Mouse (Mus musculus): ENCODE measurements around the gene Itga2b. TPM values are rescaled to one million over a fixed set of nuclear protein-coding genes. Genes with fewer than 3 reads are reported as not detected.

Gene Itga2b
- polyA plus RNA-seq, 2 experiments = 20.0 to 35.4 TPM

DNA sequence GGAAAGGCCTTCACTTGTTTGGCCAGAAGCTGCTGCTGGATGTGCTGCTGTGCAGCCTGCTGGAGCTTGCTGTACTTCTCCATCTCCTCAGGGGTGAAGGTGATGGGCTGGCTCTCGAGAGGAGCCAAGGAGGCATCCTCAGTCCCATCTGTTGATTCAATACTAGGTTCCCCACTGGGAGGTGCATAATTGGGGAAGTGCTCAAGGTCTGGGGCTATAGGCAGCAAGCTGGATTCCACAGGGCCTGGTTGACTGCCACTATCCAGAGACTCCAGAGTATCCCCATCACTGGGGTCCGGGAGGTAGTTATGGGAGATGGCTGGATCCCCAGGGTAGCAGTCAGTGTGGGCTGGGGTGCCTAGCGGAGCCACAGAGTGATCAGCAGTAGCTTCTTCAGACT is 8.7 kb upstream of the Itga2b start:
- Histone ChIP-seq H3K36me3 (replicated peaks; ENCODE audit: control insufficient read depth, insufficient read depth, low read depth) (peaks cover 29% of the 10 kb centered on the region), H3K4me2 (ENCODE audit: low read depth) (no peak overlapping the region), H3K27me3 (ENCODE audit: control insufficient read depth, insufficient read depth, low read length) (no peaks in the 10 kb centered on the region), H3K9me3 (ENCODE audit: control insufficient read depth, low read length) (no peaks in the 10 kb centered on the region), H3K4me3 (ENCODE audit: insufficient read depth in 1 of 2, low read depth in 2 of 2, low read length in 2 of 2) (no peak overlapping the region), H3K27ac (no peak overlapping the region), H3K9ac (replicated peaks) (no peak overlapping the region), H3K4me1 (replicated peaks; ENCODE audit: control insufficient read depth in 2 of 2, insufficient read depth in 2 of 2, low read length in 1 of 2) (peaks cover 0 to 10% of the 10 kb centered on the region in 2 experiments; a peak in 2 of 4 replicates)
- ATAC-seq (ENCODE audit: insufficient read depth) (no peak), DNase-seq (ENCODE audit: low read depth in 3 of 3, low spot score in 3 of 3) (no peak)
- WGBS (ENCODE audit: insufficient replicate concordance) = 64% methylated on average over 3 of the region's 3 CpGs
- TF ChIP-seq EP300 (IDR thresholded peaks at IDR 0.05; ENCODE audit: low read depth) (no peak), CTCF (IDR thresholded peaks at IDR 0.05; ENCODE audit: low read depth) (no peak)

DNA sequence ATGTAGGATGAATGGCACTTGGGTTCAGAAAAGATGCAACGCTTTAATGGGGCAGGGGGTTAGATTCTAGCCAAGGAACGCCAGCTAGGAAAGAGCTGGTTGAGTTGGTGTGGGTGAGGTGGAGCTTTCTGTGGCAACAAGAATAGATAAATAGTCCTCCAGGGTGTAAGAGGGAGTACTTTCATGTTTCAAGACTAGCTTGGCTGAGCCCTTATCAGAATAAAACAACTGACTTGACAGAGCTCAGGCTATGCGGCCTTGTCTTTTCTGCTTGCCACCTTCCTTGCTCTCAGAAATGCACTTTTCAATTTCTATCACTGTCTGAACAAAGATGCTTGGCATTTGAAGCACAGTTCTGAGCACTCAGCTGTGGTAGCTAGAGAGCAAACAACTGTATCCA is 5.1 kb upstream of the Itga2b start:
- Histone ChIP-seq H3K4me2 (ENCODE audit: low read depth) (no peak overlapping the region), H3K9ac (replicated peaks) (no peak overlapping the region), H3K27ac (no peak overlapping the region), H3K4me3 (ENCODE audit: insufficient read depth in 1 of 2, low read depth in 2 of 2, low read length in 2 of 2) (no peak overlapping the region), H3K4me1 (replicated peaks; ENCODE audit: control insufficient read depth in 2 of 2, insufficient read depth in 2 of 2, low read length in 1 of 2) (peaks cover 7 to 19% of the 10 kb centered on the region in 2 experiments), H3K36me3 (replicated peaks; ENCODE audit: control insufficient read depth, insufficient read depth, low read depth) (peaks cover 10% of the 10 kb centered on the region; the same call in 1 of the 2 replicates), H3K27me3 (ENCODE audit: control insufficient read depth, insufficient read depth, low read length) (no peaks in the 10 kb centered on the region), H3K9me3 (ENCODE audit: control insufficient read depth, low read length) (no peaks in the 10 kb centered on the region)
- peak; percentile 42; the same call in 1 of the 2 replicates for ATAC-seq (ENCODE audit: insufficient read depth)
- WGBS (ENCODE audit: insufficient replicate concordance) = 43% methylated on average over 3 of the region's 3 CpGs
- TF ChIP-seq CTCF (IDR thresholded peaks at IDR 0.05; ENCODE audit: low read depth) = no peak
- TF ChIP-seq EP300 (IDR thresholded peaks at IDR 0.05; ENCODE audit: low read depth) = no peak
- DNase-seq (ENCODE audit: low read depth in 3 of 3, low spot score in 3 of 3) = no peak

DNA sequence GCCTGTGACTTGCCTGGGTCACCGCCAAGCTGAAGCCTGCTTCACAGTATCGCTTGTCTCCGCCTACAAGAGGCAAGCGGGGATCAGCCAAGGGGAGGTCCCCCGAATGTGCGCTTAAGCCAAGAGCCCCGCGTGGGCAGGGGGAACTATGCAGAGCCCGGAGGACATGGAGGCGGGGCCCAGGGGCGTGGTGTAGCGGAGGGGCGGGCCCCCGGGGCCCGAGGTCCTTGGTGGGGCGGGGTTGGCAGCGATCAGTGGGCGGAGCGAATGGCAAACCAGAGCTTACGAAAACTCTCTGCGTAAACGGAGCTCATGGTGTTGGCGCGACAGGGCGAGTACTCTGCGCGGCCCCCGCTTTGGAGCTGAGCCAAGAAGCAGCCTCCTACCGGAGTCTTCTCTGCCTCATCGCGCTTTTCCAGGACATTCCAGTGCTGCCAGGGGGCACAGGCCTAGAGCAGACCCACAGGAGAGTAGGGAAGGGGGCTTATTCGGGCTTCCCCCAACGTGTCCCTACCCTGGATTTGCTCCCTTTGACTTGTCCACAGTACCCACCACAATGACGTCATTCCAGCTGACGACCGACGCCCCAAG is 2.8 kb downstream of the Itga2b start:
- Histone ChIP-seq H3K27ac (no peak overlapping the region), H3K9me3 (ENCODE audit: control insufficient read depth, low read length) (no peaks in the 10 kb centered on the region), H3K9ac (replicated peaks) (peak overlapping the region; percentile 23), H3K27me3 (ENCODE audit: control insufficient read depth, insufficient read depth, low read length) (no peaks in the 10 kb centered on the region), H3K4me2 (ENCODE audit: low read depth) (peak overlapping the region; percentile 67), H3K4me3 (ENCODE audit: insufficient read depth in 1 of 2, low read depth in 2 of 2, low read length in 2 of 2) (peak overlapping the region; percentile 37 to 52), H3K4me1 (replicated peaks; ENCODE audit: control insufficient read depth in 2 of 2, insufficient read depth in 2 of 2, low read length in 1 of 2) (peaks cover 22 to 39% of the 10 kb centered on the region in 2 experiments), H3K36me3 (replicated peaks; ENCODE audit: control insufficient read depth, insufficient read depth, low read depth) (no peaks in the 10 kb centered on the region)
- no peak for TF ChIP-seq EP300 (IDR thresholded peaks at IDR 0.05; ENCODE audit: low read depth)
- TF ChIP-seq CTCF (IDR thresholded peaks at IDR 0.05; ENCODE audit: low read depth) = no peak
- DNase-seq (ENCODE audit: low read depth in 3 of 3, low spot score in 3 of 3) (peak; percentile 77 to 84 (median 82)), ATAC-seq (ENCODE audit: insufficient read depth) (peak; percentile 82)
- under 1% methylated on average over 37 of the region's 37 CpGs for WGBS (ENCODE audit: insufficient replicate concordance)

DNA sequence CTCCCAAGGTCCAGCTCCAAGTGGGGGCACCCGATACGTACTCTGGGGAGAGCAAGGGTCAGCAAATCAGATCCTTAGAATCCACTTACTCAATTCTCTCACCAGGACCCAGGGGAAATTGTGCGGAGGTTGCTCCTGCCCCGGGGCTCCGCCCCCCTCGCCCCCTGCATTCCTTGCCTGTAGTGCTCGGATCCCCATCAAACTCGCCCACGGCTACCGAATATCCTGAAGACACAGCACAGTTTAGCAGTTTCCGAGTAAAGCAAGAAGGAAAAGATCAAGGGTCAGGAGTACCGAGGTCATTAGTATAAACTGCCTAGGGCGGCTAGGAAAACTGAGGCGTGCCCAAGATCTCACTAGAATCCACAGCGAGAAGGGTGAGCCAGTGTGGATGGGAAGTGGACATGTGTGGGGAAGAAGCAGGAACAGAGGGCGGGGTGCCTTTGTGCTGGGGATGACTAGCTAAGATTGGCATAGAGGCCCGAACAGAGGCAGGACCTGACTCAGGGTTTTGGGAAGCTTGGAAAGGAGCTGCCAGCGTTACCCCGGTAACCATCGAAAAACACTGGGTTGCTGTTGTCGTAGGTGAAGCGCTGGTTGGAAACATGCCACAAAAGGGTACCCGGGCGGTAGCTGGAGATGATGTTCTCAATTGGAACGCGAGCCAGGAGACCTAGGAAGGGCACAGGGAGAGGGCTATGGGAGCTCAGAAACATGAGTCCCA is 4.0 kb downstream of the Itga2b start:
- DNase-seq (ENCODE audit: low read depth in 3 of 3, low spot score in 3 of 3) = no peak
- Histone ChIP-seq H3K27me3 (ENCODE audit: control insufficient read depth, insufficient read depth, low read length) (no peaks in the 10 kb centered on the region), H3K36me3 (replicated peaks; ENCODE audit: control insufficient read depth, insufficient read depth, low read depth) (no peaks in the 10 kb centered on the region), H3K4me3 (ENCODE audit: insufficient read depth in 1 of 2, low read depth in 2 of 2, low read length in 2 of 2) (no peak overlapping the region), H3K9ac (replicated peaks) (no peak overlapping the region), H3K27ac (no peak overlapping the region), H3K4me2 (ENCODE audit: low read depth) (no peak overlapping the region), H3K9me3 (ENCODE audit: control insufficient read depth, low read length) (no peaks in the 10 kb centered on the region), H3K4me1 (replicated peaks; ENCODE audit: control insufficient read depth in 2 of 2, insufficient read depth in 2 of 2, low read length in 1 of 2) (peaks cover 22 to 39% of the 10 kb centered on the region in 2 experiments)
- WGBS (ENCODE audit: insufficient replicate concordance) = 73% methylated on average over 26 of the region's 26 CpGs
- ATAC-seq (ENCODE audit: insufficient read depth) = no peak
- TF ChIP-seq CTCF (IDR thresholded peaks at IDR 0.05; ENCODE audit: low read depth) (no peak), EP300 (IDR thresholded peaks at IDR 0.05; ENCODE audit: low read depth) (no peak)

DNA sequence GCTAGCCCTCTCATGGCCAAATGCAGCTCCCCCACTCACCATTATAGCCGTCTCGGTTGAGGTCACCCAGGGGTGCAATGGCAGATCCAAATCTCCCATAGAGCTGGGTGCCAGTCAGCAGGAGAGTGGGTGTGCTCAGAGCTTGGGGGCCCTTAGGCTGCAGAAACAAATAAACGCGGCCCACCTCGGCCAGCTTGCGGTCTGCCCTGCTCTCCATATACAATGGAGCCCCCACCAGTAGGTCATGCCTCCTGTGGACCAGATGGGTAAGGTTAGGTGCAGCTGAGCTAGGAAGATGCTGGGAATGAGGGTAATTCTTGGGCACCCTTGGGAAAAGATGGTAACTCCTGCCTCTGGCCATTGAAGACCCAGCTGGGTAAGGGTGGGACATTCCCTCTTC is 5.0 kb downstream of the Itga2b start:
- TF ChIP-seq CTCF (IDR thresholded peaks at IDR 0.05; ENCODE audit: low read depth) (no peak), EP300 (IDR thresholded peaks at IDR 0.05; ENCODE audit: low read depth) (no peak)
- no peaks in the 10 kb centered on the region for H3K27me3 ChIP-seq (ENCODE audit: control insufficient read depth, insufficient read depth, low read length)
- no peak overlapping the region for H3K27ac ChIP-seq
- H3K9me3 ChIP-seq (ENCODE audit: control insufficient read depth, low read length) = no peaks in the 10 kb centered on the region
- 93% methylated on average over 6 of the region's 6 CpGs for WGBS (ENCODE audit: insufficient replicate concordance)
- H3K4me2 ChIP-seq (ENCODE audit: low read depth) = no peak overlapping the region
- no peak overlapping the region for H3K4me3 ChIP-seq (ENCODE audit: insufficient read depth in 1 of 2, low read depth in 2 of 2, low read length in 2 of 2)
- no peak overlapping the region for H3K9ac ChIP-seq (replicated peaks)
- H3K4me1 ChIP-seq (replicated peaks; ENCODE audit: control insufficient read depth in 2 of 2, insufficient read depth in 2 of 2, low read length in 1 of 2) = peaks cover 14 to 34% of the 10 kb centered on the region in 2 experiments
- ATAC-seq (ENCODE audit: insufficient read depth) = no peak
- no peak for DNase-seq (ENCODE audit: low read depth in 3 of 3, low spot score in 3 of 3)
- no peaks in the 10 kb centered on the region for H3K36me3 ChIP-seq (replicated peaks; ENCODE audit: control insufficient read depth, insufficient read depth, low read depth)
